Mouse (Mus musculus) frontal cortex, postnatal 14 days (tissue): ENCODE results near the gene Cpd.

Experiments used
- DNase-seq, 2 experiments: peaks; one replicate each; pipeline ENCODE4 v3.0.0; 2022; ENCODE audit warnings: low spot score in 2 of 2

Gene Cpd

DNA sequence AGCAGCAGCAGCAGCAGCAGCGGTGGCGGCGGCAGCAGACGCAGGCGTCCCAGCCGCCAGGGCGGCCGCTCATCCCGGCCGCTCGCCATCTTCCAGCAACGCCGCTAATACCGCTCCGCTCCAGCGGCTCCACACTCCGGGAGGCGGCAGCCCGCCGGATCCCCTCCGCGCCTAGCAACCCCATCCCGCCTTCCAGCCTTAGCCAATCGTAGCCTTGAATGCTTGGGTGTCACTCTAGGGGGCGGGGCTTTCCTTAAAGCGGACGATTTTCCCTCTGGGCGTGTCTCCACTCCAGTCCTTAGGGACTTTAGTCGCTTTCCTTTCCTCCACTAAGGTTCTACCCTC lies at the start of gene Cpd:
Cpd (minus strand) TSS at position 141 of the 345 bp plus-strand sequence.
- DNase-seq = peak; percentile 93 to 94

DNA sequence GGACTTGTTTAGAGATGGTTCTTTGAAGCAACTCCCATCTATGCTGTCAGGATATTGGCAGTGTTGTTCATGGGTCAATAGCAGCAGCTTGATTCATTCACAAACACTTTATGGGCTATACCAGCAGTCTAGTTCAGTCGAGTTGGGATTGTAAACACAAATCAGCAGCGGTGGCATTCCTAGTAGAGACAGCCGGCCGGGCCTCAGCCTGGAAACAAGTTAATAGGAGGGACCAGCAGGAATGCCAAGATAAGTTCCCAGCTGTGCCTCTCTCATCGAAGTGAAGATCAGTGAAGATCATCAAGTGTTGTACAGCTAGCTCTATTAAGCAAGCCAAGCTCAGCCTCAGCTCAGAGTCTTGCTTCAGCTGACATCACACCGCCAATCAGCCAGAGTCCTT lies 49.5 kb upstream of the Cpd start:
- DNase-seq = no peak

DNA sequence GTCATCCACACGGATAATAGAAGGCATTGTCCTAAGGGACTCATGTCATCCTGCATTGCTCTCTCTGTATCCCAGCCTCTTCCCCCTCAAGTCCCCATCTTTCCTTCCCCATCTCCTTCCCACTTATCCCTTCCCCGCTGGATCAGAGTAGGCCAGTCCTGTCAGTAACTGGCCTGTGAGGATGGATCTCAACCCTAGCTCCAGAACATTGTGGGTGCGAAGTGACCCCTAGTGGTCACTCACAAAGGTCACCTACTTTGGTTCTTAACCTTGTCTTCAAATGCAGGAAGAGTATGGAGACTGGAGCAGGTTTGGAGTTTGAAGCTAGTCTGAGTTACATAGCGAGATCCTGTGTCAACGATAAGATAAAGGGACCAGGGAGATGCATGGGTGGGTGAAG lies 47.4 kb upstream of the Cpd start:
- DNase-seq = no peak

DNA sequence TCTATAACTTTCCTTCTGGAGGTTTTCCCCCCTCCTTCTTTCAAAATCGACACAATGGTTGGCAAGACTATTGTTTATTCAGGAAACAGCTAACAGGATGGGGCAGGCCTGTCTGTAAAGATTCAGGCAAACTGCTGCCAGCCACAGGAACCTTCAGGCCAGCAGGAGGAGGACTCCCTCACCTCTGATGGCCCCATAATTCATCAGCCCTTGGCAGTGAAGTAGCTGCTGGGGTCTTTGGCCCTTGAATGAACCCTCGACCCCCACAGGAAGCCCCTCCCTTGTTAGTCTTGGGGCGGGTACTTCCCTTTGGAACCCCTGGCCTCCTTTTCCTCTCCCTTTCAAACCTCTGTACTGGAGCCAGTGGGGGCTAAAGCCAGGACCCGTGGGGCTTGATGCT lies 46.8 kb upstream of the Cpd start:
- DNase-seq = no peak

DNA sequence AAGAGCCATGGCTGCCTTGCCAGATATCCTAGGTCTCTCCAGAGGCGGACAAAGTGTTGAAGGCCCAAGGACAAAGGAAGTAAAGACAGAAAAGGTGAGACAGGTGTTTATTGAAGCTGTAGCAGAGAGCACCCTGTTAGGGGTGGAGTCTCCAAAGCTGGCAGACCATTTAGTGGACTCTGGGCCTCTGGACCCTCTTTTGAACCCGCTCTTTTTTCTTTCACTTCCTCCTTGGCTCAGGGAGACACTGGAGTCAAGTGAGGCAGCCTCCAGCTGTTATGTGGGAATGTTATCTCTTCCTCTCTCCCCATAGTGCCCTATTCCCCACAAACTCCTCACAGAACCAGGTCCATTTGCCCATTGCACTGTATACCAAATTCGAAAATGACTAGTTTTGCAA lies 46.2 kb upstream of the Cpd start:
- no peak for DNase-seq

DNA sequence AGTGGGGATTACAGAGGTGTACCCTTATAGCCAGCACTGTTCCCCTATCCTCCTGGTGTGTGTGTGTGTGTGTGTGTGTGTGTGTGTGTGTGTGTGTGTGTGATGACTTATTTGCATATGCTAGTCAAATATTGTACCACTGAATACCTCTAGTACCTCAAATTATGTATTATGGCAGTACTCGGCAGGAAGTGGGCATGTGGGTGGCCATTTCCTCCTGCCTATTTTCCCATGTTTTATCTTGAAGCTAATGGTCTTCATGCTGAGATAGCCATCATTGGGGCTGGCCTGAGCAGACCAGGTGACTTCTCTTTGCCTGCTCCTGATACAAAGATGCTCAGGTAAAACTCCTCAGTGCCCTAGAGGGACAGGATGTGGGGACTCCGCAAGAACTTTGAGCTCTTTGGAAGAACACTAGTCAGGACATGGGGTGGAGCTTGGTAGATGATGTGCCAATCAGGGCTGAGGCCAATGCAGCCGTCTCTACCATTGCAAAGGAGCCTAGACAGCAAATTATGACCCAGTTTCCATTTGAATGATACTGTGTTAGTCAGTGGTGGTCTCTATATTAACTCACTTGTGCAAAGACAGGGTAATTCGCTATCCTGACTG lies 45.0 kb upstream of the Cpd start:
- DNase-seq = no peak

DNA sequence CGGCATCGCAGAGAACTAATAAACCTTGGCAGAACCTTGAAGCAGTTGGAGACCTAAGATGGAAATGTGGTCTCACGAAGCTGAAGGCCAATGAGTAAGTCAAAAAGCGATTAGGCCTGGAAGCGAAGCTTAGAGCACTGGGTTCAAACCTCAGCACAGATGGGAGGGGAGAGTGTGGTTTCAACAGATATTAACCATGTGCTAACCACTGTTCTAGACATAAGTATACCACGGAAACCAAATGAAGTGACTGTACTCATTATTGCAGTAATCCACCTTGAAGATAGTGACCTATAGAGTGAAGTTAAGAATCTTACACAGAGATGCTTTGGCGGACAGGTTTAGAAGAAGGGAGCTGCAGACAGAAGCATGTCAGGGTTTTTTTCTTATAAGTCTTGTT lies 44.4 kb upstream of the Cpd start:
- DNase-seq = no peak

DNA sequence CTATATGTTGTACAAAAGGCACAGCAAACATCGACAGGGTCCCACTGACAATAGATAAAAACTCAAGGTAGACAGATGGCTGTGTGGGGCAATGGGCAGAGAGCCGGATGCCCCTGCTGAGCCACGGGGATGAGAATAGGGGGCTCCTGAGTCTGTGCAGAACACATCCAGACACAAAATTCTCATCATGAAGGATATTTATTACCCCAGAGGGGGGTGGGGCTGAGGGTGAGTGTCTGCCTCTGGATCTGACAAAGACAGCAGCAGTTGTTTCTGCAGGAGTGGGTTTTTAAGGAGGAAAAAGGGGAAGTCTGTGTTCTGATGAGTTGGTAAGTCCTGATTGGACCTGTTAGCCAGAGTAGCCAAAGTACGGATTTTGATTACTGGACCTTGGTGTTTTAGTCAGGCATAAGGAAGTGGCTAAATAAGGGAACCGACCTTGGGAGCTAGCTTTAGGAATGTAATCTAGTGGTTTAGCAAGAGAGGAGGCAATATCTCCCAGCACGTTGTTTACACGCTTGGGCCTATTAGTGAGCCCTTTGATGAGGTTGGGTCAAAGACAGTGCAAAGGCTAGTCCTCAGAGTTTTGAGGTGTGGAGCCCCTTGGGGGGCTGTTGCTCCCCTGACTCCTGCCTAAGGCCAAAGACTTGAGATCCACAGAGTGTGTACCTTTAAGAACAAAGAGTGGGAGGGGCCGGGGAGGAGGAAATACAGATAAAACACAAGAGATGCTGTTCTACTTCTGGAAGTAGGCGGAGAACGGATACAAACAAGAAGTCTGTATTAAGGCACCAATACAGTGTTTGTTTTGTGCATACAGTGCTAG lies 42.7 kb upstream of the Cpd start:
- DNase-seq = no peak

DNA sequence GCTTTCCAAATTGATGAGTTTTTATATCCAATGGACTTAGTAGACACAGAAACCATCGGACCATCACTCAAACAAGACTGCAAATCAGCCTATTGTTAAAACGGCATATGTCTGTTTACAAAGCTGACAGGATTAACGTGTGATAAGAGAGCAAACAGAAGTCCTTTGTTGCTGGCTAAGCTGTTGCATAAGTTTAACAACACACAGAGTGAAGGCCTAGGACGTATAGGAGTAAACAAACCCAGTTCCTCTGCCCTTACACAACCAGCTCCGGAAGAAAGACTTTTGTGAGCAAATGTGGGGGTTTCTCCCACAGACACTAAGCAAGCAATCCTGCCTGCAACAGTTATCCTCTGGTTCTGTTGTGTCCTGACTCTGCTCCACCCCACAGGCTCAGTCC lies 37.6 kb upstream of the Cpd start:
- DNase-seq = no peak

DNA sequence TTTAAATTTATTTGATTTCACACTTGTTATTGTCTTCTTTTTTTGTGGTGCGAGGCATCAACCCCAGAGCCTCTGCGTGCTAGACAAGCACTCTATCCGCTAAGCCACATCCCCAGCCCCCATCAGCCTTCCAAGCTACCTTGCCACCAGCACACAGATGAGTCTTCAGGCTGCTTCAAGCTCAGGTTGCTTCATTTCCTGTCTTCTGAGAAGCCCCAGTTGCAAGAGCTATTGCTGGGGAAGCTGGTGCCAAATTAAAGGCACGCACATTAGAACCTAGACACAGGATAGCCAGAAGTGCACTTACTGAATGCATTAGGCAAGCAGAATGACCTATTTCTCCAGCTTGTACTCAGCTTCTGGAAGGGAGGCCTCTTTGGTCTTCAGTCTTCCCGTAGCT lies 33.0 kb upstream of the Cpd start:
- no peak for DNase-seq

DNA sequence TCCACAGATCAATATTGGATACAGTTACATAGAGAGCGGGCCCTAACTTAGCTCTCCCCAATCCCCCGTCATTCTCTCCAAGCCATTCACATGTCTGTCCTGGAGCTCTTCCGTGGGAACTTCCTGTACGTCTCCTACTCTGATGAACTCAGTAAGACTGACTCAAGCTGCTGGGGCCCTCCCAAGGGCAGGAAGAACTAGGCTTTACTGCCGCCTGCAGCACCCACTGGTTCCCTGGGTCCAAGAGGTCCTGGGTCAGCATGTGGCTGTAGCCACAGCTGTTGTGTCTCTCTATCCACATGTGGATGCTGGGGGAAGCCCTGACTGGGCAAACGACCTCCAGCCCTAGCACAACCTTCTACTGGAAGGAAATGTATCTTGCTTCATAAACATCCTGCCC lies 27.9 kb upstream of the Cpd start:
- no peak for DNase-seq

DNA sequence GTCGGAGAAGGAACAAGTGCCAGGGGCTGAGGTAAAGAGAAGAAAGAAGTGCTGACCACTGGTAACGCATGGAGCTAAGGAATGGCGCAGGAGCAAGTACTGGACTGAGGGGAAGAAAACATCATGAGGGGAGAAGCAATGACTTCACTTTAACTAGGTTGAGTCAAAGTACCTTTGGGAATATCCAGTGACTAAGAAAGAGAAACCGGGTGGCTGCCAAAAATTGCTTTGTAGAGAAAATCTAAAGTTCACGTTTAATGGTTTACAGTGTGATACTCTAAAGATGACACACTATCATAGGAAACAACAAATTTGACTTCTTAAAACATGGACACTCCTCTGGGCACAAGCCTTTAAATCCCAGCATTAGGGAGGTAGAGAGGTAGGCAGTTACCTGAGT lies 27.0 kb upstream of the Cpd start:
- no peak for DNase-seq

DNA sequence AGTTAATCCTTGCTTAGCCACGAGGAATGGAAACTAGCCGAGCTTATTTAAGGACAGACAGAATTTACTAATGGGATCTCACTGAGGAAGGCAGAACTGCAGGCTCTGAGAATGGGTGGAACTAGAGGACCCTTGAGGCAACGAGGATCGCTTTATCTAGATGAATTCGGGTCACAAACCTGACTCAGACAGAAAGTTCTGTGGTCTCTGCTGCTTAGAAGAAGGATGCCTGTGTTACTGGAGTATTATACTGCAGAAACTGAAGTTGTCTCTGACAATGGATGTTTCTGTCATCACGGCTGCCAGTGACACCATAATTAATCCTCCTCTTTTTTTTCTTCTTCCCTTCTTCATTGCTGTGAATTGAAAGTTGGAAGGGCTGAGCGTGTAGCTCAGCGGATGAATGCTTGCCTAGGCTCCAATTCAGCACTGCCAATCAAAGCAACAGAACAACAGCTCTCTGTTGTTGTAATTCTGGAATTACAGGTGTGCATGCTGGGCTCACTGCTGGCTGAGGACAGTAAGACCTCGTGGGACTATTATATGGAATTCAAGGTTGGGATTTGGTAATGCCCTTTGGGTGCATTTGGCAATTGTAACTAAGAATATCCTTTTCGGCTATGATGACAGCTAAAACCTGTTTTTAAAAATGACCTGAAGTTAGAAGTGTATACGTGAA lies 25.9 kb upstream of the Cpd start:
- DNase-seq = no peak

DNA sequence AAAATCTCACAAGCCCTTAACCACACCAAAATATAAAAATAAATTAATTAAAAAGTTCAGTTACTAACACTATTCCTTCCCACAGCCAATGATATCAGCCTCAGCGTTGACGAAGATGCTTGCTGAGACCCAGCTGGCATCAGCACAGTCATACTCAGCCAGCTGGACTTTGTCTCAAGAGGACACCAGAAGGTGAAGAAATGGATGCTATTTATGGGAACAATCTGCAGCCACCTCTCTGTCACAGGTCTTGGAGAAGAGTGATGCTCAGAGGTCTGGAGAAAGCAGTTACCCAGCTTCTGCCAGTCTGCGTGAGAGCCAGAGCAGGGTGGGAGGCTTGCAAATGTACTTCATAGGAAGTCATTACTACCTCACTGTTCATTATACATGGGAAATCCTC lies 14.4 kb upstream of the Cpd start:
- DNase-seq = no peak

DNA sequence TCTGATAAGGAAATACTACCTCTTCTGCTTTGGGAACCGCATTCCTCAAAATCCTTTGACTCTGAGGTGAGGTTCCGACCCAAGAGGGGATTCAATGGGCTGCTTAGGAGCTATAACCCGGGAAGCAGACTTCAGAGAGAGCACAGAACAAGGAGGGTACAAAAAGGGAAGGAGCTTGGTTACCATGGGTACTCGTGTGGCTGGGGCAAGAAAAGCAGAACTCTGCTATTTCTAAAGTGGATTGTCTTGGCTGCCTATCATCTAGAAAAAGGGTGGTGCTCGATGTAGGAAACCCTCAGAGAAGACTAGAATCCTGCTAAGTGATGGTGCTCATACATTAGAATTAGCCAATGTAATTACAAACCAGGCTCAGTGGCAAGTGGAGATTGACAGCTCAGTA lies 12.4 kb upstream of the Cpd start:
- DNase-seq = no peak

DNA sequence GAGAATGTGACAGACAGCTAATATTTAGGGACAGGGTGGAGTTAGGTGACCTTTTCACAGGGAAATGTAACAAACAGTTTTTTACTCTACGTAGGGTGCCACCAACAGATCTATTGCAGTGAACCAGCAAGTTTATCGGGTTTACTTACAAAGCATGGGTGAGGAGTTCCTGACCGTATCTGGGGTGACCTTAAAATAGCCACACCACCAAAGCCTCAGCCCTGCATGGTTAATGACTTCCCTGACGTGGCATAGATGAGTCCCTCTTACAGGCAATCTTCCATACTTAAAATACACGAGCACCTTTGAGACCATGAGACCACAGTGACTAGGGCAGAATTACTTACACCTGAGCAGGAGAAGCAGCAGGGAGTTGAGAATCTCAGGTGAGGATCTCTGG lies 12.0 kb upstream of the Cpd start:
- no peak for DNase-seq

DNA sequence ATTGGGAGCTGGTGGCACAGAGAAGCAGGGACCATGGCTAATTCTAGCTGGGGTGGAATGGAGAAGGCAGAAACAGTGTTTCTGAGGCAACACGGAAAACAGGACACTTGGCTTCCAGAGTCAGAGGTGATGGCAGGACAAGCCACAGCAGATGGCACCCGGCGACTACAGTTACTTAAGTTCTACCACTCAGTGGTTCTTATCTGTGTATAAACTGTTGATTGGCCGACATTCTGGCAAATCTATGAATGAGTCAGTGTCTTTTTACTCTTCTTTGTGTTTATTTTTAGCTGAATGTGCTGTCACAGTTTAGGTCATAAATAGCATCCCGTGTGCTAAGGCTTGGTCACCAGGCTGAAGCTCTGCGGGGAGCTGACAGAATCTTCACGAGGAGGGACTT lies 10.3 kb upstream of the Cpd start:
- no peak for DNase-seq

DNA sequence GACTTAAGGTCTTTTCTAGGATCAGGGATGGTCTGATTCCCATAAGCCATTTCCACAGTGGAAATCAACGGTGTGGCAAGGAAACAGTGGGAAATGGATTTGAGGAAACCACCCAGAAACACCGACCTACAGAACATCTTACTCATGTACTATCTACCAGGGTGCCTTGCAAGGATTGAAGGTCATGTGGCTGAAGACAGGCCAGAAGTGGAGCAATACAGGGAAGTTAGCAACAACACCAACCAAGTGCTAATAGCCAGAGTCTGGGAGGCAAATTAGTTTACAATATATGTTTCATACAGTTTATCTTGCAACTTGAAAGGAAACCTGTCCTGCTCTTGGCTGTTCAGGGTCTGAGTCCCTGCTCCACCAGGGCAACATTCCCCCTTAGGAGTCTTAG lies 9.8 kb upstream of the Cpd start:
- DNase-seq = no peak

DNA sequence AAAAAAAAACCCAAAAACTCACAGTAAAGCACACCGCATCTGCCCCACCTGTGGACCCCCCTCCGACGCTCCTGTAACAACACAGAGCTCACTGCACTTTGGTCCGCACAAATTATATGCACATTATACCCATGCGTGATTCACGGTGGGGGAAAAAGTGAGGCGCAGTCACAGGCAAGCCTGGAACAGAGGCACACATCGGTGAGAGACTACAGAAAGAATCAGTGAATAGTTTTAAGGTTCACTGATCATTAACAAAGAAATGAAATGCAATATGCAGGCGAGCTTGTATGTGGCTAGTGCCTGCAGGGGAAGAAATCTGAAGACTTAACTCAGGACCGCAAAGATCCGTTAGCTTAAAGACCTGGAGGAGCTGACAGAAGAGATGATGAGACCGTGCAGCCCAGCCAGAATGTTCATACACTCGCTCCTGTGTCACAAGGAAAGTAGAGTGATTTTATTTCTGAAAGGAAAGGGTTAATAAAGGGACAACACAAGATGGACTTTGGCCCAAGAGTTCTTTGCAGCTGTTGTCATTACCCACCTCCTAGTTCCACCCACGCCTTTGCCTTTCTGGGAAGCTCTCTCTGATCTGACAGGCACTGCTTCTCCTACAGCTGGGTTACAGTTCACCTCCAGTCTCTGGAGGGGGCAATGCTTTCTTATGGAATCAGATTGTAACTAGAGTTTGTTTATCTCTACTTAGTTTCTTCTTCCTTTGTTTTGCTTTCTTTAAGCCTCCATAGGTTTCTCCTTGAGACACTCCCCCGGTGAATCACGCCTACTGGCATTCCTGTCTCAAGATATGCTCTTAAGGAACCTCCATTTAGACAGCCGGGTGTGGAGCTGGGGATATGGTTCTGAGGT lies 7.9 kb upstream of the Cpd start:
- no peak for DNase-seq

DNA sequence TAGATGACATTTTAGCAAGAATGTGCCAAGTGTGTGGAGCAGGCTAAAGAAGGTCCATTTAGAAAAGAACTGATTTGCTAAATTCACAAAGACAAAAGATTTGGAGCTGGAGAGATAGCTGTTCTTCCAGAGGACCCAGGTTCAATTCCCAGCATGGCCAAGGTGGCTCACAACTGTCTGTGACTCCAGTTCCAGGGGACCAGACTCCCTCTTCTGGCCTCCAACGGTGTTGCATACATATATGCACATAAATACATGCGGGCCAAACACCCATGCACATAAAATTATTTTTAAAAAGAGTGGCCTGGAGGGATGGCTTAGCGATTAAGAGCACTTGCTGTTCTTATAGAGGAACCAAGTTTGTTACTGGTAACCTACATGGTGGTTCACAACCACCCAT lies 4.7 kb upstream of the Cpd start:
- no peak for DNase-seq

DNA sequence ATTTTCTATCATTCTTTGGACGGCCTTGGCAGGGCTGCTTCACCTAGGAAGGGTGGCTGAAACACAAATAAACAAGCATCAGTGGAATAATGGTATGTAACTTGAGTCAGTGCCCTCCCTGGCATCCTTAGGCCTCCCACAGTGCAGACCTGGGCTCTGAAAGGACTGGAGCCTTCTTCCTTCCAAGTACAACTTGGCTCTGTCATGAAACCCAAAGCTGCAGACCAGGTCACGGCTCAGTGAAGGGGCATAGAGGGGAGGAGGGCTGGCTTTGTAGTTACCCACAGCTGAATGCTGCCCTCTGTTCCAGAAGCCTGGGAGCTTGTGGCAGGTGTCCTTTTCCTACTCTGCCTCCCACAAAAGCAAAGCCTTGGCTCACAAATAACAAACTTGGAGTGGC lies 2.8 kb upstream of the Cpd start:
- no peak for DNase-seq

DNA sequence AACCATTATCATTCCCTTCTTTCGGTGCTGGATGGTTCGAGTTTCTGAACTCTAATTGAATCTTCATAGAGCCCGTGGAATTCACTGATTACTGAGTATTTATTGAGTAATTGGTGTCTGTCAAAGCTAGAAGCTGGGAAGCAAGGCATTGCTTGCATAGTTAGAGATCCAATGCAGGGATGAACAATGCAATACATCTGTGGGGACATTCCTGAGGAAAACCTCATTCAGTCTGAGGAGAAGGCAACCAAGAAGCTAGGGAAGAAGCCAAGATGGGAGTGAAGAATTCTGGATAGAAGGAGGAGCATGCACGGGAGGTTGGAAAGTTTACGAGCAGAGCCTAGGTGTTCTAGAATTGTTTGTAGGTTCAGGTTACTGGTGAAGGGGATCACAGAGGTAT lies 1.3 kb upstream of the Cpd start:
- DNase-seq = no peak
